Mouse (Mus musculus) inflammation-experienced regulatory T-cells, adult 6 months (primary cell): ENCODE results near the gene Ferd3l. TPM values are rescaled to one million over a fixed set of nuclear protein-coding genes. Genes with fewer than 3 reads are reported as not detected.

Experiments
- ATAC-seq: one replicate; pipeline ENCODE4 v1.8.0; 2017
- polyA plus RNA-seq, 3 experiments: library from polyadenylated mRNA; unstranded; fragments of 100-300 nt; shearing (Covaris generic); gene quantifications; one replicate each; pipeline ENCODE4 v1.2.1; 2017

Gene Ferd3l
- polyA plus RNA-seq: not detected

DNA sequence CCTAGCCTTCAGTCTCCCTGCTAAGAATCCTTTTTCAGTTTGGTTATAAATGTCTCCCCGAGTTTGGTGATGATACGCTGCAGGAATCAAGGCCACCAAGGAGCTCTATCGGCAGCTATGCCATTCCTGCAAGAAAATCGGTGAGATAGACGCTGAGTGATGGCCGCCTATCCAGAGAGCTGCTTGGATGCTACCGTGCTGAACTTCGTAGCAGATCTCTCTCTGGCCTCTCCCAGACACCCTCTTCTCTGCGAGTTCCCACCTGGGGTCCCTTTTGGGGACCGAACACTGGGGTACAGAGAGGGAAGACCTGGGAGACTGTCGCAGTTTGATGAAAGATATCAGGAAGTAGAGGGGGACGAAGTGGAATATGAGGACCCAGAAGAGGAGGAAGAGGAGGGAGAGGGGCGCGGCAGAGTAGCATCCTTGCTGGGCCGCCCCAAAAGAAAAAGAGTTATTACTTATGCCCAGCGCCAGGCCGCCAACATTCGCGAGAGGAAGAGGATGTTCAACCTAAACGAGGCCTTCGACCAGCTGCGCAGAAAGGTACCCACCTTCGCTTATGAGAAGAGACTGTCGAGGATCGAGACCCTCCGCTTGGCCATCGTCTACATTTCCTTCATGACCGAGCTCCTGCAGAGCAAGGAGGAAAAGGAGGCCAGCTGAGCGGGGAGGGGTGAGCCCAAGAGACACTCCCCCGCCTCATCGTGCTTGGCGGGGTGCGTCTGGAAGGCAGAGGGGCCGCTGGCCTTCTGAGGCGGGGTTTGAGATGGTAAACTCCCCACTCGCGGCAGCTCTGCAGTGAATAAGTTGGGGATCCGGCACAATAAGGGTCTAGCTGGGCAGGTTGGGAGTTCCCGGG lies at the start of gene Ferd3l:
Gene Ferd3l (plus strand): TSS at position 95 of the 862 bp plus-strand sequence.
- no peak for ATAC-seq

DNA sequence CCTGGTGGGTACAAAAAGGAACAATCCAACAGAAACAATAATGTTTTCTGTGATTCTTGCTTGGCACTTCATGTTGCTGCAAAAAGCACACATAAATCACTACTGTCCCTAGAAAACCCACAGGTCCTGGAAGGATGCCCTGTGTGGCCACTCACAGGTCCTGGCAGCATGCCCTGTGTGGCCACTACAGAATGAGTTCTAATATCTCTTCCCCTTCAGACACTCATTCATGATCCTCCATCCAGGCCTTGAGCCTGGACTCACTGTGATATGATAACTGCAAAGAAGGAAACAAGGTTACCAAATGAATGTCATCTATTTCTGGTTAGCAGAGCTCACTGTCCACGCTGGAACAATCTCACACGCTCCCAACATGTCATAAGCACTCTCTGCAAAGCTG lies 34.3 kb upstream of the Ferd3l start:
- no peak for ATAC-seq

DNA sequence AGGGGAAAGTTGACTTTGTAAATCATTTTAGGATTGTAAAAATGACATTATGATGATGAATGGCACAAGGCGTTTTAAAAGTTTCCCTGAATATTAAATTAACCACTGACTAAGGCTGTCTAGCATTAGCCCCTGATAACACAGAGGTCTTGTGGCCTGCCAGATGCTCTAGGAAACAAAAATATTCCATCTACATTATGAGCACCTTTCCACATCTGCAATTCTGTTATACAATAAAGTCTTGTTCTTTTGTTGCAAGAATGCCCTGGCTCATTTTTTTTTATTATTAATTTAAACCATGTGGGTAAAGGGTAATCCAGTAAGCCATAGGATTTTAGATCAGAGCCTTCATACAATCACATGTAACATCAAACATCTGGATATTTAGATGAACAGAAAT lies 33.6 kb upstream of the Ferd3l start:
- no peak for ATAC-seq

DNA sequence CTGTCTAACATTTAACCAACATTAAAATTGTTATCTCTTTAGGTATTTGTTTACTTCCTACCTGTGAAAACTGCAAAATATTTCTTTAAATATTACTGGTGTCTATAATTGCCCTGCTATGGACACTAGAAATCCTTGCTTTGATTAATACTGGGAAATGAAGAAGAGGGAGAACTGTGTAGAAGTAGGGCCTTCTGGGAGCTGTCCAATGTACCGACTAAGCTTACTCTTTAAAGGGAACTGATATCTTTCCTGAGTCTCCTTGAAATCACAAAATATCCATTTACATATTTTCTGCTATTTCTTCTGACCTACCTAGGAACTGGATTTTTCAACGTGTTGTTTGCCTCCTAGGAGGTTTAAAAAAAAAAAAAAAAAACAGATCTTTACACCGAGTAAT lies 1.5 kb upstream of the Ferd3l start:
- ATAC-seq: no peak

DNA sequence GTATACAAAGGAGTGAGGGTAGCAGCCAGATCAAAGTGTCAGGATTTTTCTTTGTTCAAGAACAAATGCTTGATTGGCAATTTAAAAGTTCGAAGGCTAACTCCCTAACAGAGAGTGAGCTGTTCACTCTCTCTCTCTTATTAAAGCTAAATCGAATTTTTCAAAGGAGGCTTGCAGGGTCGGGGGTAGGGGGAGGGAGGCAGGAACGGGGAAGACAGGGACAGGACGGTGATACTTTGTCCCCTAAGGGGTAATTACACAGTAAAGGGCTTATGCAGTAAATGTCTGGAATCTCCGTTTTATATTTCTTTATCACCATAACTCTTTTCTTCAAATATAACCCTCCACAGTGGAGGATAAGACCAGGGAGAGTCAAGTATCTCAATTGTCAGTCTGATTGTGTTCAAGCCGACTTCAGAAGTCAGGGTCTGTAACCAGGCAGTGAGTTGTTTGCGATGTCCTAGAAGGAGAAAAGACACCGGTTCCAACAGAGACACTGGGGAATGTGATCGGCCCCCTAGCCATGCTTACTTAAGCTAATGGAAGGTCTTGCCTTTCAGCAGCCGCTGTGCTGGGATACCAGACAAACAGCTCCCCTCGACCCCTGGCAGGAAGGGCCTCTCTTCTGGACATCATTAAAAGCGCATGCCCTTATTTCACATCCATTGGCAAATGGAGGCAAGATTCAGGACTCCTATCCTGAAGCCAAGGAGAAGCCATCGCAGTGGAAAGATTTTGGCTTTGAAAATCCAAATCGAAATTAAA lies 709 bp upstream of the Ferd3l start:
- no peak for ATAC-seq

DNA sequence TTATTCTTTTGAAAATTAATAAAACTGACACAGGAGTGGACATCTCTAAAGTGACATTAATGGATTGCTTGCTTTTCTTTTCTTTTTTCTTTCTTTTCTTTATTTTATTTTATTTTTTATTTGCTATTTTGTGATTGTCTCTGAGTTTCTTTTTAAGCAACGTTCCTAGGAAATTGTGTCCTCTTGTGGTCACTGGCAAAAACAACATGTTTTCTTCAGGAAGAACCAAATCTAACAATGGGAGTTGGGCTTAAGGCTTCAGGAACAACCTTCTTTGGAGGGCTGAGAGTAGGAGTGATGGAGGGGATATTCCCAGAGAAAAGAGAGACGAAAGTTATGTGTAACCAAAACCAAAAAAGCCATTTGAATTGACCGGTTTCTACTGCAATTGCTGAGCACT lies 24.6 kb downstream of the Ferd3l start:
- no peak for ATAC-seq

DNA sequence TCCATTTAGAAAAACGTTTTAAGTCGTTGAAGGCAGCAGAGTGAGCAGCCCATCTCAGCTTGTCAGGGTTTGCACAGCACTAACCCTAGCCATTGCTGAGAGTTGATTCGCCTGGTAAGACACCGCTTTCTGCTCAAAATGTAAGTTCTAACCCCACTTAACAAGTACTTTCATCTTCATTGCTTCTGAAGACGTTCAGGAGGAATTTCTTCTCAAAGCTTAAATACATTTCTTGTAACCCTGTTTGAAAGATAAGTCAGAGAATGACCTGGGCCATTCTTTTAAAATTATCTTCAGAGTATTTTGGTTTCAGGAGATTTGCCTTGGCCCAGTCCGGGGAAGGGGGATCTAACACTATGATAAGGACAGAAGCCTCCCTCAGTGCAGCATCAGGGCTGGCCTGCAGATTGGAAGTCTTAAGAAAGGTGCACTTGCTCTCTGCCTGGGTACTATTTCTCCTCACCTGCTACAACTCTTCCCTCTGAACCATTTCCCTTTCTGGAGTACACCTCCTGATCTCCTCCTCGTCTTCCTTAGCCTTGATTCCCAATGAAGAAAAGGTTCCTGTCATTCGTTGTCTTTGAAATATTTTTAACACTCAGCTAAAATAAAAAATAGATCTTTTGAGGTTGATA lies 26.8 kb downstream of the Ferd3l start:
- ATAC-seq: no peak

DNA sequence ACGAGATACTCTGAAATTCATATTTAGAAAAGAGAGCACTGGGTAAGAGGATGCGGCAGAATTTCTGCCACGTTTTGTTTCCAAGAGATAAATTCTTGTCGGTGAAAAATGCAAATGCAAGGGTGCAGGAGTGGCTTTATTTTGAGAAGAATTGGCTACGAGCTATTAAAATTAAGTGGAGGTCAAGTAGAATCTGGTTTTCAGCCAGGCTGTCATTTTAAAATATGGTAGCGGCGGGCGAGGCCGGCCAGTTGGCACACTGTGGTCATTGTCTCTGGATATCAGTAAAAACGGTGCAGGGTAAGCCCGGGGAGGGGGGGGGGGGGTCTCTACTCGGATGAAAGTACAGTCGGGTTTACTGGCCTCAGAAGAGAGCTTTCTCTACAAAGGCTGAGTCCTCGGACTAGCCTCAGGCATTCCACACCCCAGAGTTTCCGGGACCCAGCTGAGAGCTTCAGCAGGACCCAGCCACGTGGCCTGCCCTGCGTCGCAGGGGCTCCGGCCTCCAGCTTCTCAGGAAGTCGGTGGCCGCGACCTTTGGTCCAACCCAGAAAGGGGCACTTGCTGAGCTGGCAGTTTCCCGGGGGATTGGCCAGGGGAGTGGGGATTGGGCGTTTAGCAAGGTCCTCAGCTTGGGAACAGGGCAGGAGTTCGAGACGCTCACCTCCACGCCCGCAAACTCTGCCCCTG lies 27.5 kb downstream of the Ferd3l start:
- ATAC-seq: no peak

DNA sequence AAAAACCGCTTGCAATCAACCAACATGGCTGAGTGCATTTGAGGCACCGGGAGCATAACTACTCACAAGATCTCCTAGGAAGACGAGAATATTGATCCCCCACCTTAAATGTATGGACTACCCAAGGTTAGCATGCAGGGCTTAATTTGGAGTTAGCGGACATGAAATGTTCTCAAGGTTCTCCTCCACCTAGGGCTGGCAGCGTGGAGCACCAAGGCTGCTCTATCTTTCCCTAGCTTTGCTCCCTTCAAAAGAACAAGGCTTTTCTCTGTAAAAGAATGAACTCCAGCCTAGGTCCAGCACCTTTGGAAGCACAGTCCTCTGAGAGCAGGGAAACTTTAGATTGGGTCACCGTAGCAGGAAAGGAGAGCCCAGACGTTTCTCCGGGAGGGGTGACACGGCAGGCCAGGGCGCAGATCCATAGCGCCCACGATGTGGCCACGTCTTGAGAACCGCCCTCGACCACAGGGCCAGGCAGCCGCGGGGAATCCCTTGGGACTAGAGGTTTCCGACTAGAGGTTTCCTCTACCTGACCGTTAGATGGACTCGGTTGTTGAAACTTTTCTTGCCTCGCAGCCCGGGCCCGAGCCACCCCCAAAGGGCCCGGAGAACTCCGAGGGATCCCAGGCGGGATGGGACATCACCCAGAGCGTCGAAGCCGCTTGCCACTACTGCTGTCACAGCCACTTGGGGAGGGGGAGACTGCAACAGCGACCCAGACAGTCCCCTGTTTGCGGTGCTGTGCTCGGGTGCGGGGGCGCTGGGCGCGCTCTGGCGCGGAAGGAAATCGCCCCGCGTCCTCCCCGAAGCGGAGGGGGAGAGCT lies 28.6 kb downstream of the Ferd3l start:
- no peak for ATAC-seq

DNA sequence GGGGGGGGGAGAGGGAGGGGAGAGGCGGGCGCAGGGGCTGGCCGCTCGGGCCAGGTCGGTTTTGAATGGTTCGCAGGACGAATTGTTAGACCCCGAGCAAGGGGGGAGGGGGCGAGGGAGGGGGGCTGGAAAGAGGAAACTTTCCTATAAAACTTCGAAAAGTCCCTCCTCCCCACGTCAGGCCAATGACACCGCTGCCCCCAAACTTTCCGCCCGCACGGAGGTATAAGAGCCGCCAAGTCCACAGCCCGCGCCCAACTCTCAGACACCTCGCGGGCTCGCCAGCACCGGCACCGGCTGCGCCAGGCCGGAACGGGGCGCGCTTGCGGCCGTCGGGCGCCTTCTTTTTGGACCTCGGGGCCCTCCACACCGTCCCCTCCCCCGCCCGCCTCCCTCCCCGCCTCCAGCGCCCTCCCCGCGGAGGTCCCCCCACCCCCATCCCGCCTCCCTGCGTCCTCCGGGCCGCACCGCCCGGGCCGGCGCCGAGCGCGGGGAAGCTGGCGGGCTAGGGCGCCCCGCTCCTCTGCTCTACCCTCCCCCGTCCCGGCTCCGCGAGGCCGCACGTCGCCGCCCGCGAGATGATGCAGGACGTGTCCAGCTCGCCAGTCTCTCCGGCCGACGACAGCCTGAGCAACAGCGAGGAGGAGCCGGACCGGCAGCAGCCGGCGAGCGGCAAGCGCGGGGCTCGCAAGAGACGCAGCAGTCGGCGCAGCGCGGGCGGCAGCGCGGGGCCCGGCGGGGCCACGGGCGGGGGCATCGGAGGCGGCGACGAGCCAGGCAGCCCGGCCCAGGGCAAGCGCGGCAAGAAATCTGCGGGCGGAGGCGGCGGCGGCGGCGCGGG lies 29.4 kb downstream of the Ferd3l start, which contains the start of gene Twist1:
Gene Twist1 (plus strand): TSS at position 272 of the 841 bp plus-strand sequence.
- no peak for ATAC-seq

DNA sequence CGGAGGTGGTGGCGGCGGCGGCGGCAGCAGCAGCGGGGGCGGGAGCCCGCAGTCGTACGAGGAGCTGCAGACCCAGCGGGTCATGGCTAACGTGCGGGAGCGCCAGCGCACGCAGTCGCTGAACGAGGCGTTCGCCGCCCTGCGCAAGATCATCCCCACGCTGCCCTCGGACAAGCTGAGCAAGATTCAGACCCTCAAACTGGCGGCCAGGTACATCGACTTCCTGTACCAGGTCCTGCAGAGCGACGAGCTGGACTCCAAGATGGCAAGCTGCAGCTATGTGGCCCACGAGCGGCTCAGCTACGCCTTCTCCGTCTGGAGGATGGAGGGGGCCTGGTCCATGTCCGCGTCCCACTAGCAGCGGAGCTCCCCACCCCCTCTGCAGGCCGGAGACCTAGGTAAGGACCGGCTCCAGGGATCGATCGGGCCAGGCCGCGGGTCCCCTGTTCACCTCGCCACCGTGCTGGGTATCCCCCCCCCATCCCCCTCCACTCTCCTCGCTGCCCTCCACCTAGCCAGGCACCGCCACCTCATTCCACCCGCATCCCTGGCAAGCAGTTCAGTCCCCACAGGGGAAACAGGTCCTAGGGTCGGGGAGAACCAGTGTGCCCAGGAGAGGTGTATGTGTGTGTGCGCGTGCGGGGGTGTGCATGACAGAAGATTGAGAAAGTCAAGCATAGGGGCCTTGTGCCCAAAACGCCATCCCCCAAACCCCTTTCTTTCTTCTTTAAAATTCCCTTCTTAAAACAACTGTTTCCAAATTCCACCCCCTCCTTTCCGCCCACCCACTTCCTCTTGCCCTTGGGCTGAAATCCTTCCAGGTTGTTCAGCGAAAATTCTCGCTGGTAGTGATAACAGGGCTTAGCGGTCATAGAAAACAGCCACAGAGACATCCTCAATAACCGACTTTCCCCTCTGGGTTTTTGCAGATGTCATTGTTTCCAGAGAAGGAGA lies 30.3 kb downstream of the Ferd3l start:
- no peak for ATAC-seq

DNA sequence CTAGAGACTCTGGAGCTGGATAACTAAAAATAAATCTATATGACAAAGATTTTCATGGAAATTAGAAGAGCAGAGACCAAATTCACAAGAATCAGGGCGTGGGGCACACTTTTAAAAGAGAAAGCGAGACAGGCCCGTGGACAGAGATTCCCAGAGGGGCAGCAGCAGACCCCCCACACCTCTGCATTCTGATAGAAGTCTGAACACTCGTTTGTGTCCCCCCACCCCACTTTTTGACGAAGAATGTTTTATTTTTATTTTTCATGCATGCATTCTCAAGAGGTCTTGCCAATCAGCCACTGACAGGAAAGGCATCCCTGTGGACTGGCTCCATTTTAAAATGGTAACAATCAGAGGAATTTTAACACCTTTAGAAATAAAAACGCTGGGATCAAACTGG lies 31.0 kb downstream of the Ferd3l start:
- no peak for ATAC-seq

DNA sequence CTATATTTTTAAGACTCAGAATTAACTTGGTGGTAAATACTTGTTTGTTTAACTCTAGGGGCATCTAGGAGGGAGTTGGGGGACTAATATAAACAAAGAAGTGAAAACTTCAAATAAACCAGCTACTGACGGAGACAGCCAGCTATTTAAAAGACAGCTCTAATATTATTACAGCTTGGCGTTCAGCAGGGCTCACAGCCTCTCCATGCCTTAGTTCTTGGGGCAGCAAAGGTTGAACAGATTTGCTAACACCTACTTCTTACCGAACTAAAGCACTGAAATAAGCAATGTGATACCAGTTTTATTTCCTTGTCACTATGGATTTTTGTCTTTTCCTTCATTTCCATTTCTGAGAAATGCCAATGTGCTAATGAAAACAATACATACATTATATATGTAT lies 31.6 kb downstream of the Ferd3l start:
- ATAC-seq: no peak

DNA sequence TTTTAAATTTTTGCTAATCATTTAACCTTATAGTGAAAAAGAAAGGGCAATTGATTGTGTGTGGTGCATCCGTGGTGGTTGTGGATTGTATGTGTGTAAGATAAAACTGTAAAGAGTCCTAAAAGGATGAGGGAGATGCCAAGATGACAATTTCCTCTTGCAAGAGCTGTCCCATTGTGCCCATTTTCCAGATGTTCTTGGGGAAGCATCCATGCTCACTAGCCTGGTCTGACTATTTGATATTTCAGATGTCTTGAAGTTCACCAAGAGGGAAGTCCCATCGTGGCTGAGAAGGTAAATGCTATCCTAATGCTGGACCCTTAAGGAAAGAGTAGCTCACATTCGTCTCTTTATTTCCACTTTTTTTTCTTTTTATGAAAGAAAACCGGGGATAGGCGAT lies 32.8 kb downstream of the Ferd3l start:
- ATAC-seq: no peak

DNA sequence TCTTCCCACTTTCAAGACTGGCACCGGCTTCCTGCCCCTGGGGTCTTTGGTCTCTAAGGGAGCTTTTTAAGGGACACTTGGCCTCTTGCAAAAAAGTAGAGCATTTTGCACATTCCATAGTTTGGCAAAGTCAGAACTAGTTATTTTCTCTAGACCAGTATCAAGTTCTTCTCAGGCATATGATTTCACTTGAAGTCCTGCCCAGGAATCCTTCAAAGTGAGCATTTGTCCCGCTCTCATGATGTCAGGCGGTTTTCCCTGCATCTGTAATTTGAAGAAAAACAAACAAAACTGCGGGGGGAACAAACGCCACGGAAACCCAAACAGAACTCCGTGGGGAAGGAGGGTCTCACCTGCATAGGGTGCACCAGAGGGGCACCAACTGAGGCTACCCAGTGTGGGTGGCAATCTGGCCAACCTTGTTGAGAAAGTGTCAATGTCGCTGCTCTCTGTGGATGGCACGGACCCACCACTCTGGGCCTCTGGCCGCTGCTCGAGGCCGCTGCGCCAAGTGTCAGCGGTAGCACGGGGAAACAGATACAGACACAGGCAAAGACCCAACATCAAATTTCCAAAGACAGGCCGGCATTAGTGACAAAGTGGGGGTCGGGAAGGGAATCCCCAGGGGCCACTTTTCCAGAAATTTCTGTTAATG lies 34.0 kb downstream of the Ferd3l start:
- no peak for ATAC-seq

DNA sequence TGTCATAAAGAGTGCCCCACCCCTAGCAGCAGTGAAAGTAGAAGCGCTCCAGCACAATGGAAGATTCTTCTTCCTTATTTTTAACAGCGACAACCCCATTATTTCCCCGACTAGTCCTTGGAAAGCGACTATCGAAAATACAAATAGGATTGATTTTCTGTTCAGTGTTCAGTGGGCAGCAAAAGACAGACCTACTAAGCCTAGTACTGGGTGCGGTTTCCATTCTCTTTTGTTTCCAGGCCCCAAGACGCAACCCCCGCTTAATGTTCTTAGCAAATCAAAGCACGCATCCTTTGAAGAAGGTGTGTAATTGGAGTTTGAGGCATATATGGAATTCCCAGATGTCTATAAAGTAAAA lies 34.5 kb downstream of the Ferd3l start:
- ATAC-seq: no peak

DNA sequence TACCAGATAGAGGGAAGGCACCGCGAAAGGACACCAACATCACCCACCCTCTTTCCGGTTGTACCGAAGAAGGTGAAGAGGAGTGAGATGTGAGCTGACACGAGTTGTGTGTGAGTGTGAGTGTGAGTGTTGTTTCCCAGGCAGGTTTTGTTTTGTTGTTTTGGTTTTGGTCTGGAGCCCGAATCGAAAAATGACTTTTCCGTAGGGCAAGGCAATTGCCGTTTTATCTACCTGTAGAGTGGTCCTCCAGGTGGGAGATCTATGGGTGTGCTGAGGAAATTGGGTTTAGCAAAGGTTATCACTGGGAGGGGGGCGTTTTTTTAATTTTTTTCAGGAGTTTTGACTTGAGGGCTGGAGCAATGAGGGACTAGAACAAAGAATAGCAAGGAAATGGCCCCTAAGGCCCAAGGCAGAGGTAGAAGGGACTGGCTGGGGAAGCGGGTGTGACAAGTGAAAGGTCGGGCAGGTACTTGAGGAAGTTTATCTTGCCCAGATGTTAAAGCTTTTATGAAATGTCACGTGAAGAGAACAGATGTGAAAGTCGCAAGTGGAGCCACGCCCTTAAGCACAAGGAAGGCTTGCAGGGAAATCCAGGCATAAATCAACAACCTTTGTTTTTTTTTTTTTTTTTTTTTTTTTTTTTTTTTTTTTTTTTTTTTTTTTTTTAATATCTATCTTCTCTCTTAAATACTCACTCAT lies 35.6 kb downstream of the Ferd3l start:
- ATAC-seq: no peak

DNA sequence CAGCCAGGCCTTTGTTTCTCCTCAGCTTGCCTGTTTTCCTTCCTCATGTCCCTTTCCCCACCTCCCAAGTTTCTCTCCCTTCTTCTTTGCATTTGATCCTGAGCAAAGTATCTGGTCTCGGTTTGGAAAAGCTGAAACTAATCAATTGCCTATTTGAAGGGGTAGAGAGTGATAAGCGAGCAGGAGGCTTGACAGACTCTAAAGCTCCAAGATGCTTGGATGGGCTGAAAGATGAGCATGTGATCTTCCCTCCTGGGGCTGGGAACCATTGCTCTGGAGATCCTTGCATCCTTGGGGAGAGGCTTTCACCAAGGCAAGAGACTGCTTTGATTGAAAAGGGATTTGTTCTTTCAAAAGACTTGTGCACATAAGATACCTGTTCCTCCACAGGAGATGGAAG lies 36.2 kb downstream of the Ferd3l start:
- no peak for ATAC-seq
